Mouse (Mus musculus) CH12.LX (cell line): ENCODE results near the gene Hamp2.
"Not testable (repeated sequence)": the region's sequence is repeated elsewhere in the genome, so short reads cannot be mapped to it uniquely, and the experiment has no call there.

Source experiments
- BHLHE40 ChIP-seq: IDR thresholded peaks from 2 replicates; pipeline ENCODE4 v1.6.1; 2011; ENCODE audit warnings: mild to moderate bottlenecking, low read depth, low read length, improper control_type of control experiment
- CHD2 ChIP-seq: IDR thresholded peaks from 2 replicates; pipeline ENCODE4 v1.6.1; 2011; ENCODE audit warnings: low read length, improper control_type of control experiment
- CTCF ChIP-seq, 2 experiments: IDR thresholded peaks in 1 of 2; conservative IDR thresholded peaks in 1 of 2; 2 replicates each; pipeline ENCODE4 v1.5.1; 2011 to 2012; ENCODE audit warnings: low read depth in 2 of 2, low read length in 2 of 2, improper control_type of control experiment in 1 of 2, inconsistent platforms in 1 of 2, mild to moderate bottlenecking in 1 of 2, moderate library complexity in 1 of 2
- ELF1 ChIP-seq: IDR thresholded peaks from 2 replicates; pipeline ENCODE4 v1.6.1; 2014; ENCODE audit warnings: low read depth, mild to moderate bottlenecking, inconsistent platforms, low read length, improper control_type of control experiment
- EP300 ChIP-seq: IDR thresholded peaks from 2 replicates; pipeline ENCODE4 v1.6.1; 2011; ENCODE audit warnings: low read length, improper control_type of control experiment
- HCFC1 ChIP-seq: IDR thresholded peaks from 2 replicates; pipeline ENCODE4 v1.6.1; 2012; ENCODE audit warnings: low read depth, mild to moderate bottlenecking, inconsistent platforms, low read length, improper control_type of control experiment
- MYC ChIP-seq: IDR thresholded peaks from 2 replicates; pipeline ENCODE4 v1.6.1; 2011; ENCODE audit warnings: low read depth, mild to moderate bottlenecking, improper control_type of control experiment, low read length
- NELFE ChIP-seq: IDR thresholded peaks from 2 replicates; pipeline ENCODE4 v1.6.1; 2011; ENCODE audit warnings: low read depth, low read length, improper control_type of control experiment
- NRF1 ChIP-seq: IDR thresholded peaks from 2 replicates; pipeline ENCODE4 v1.6.1; 2014; ENCODE audit warnings: low read depth, mild to moderate bottlenecking, inconsistent platforms, low read length, improper control_type of control experiment, moderate library complexity
- POLR2A ChIP-seq: IDR thresholded peaks from 2 replicates; pipeline ENCODE4 v1.6.1; 2011; ENCODE audit warnings: low read depth, mild to moderate bottlenecking, improper control_type of control experiment, low read length
- USF1 ChIP-seq: IDR thresholded peaks from 2 replicates; pipeline ENCODE4 v1.6.1; 2014; ENCODE audit warnings: low read depth, mild to moderate bottlenecking, inconsistent platforms, low read length, improper control_type of control experiment
- ZMIZ1 ChIP-seq: IDR thresholded peaks from 2 replicates; pipeline ENCODE4 v1.6.1; 2012; ENCODE audit warnings: low read depth, mild to moderate bottlenecking, inconsistent platforms, low read length, improper control_type of control experiment
- ZNF384 ChIP-seq: IDR thresholded peaks from 2 replicates; pipeline ENCODE4 v1.6.1; 2012; ENCODE audit warnings: low read depth, low read length, improper control_type of control experiment, inconsistent platforms

DNA sequence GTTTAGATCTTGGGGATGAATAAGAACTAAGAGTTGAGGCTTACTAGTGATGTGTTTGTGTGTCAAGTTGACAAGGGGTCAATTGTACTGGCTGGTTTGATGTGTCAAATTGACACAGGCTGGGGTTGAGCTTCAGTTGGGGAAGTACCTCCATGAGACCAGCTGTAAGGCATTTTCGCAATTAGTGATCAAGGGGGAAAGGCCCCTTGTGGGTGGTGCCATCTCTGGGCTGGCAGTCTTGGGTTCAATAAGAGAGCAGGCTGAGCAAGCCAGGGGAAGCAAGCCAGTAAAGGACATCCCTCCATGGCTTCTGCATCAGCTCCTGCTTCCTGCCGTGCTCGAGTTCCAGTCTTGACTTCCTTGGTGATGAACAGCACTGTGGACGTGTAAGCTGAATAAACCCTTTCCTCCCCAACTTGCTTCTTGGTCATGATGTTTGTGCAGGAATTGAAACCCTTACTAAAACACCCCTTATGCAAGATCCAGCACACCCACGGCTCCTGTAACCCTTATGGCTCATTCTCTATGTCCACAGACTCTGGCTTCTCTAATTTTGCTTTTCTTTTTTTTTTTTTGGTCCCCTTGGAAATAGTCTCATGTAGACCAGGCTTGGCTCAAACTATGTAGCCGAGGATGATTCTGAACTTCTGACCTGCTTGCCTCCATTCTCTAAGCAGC is 11.1 kb upstream of the Hamp2 start:
- TF ChIP-seq POLR2A; CTCF (conservative IDR thresholded peaks at IDR 0.05 in 1 of 2, IDR thresholded peaks at IDR 0.05 in 1 of 2; ENCODE audit: low read depth in 2 of 2, low read length in 2 of 2); USF1; BHLHE40; ZNF384; CHD2; NELFE; HCFC1; ELF1; NRF1; ZMIZ1; MYC: not testable (repeated sequence)
- TF ChIP-seq EP300, result peak; percentile 52; the same call in 1 of the 2 replicates
